Mouse (Mus musculus) NIH3T3 (cell line): ENCODE results near the gene Cdh8.
"Not testable (repeated sequence)": the region's sequence is repeated elsewhere in the genome, so short reads cannot be mapped to it uniquely, and the experiment has no call there.

Source experiments
- DNase-seq: peaks from one replicate; pipeline ENCODE4 v3.0.0-alpha.2; 2012; ENCODE audit warnings: low read depth

The Cdh8 gene

GRCm38 (mm10) chr8:99280375-99280774, 135.9 kb downstream of the Cdh8 start:
- DNase-seq = no peak

GRCm38 (mm10) chr8:99267133-99267532, 149.1 kb downstream of the Cdh8 start:
- DNase-seq = no peak

GRCm38 (mm10) chr8:99234372-99234771, 181.9 kb downstream of the Cdh8 start:
- no peak for DNase-seq

GRCm38 (mm10) chr8:99223697-99224096, 192.6 kb downstream of the Cdh8 start:
- DNase-seq = no peak

GRCm38 (mm10) chr8:99205194-99205593, 211.1 kb downstream of the Cdh8 start:
- no peak for DNase-seq

GRCm38 (mm10) chr8:99190643-99191042, 225.6 kb downstream of the Cdh8 start:
- DNase-seq = no peak

GRCm38 (mm10) chr8:99186879-99187278, 229.4 kb downstream of the Cdh8 start:
- no peak for DNase-seq

- DNase-seq = no peak
Observed at GRCm38 (mm10) chr8:99184186-99184585, 232.1 kb downstream of the Cdh8 start.

- no peak for DNase-seq
Observed at GRCm38 (mm10) chr8:99166966-99167365, 249.3 kb downstream of the Cdh8 start.

GRCm38 (mm10) chr8:99161633-99162032, 254.6 kb downstream of the Cdh8 start:
- DNase-seq = no peak

GRCm38 (mm10) chr8:99145436-99145835, 270.8 kb downstream of the Cdh8 start:
- no peak for DNase-seq

GRCm38 (mm10) chr8:99144761-99145160, 271.5 kb downstream of the Cdh8 start:
- not testable (repeated sequence) for DNase-seq

- no peak for DNase-seq
Observed at GRCm38 (mm10) chr8:99098453-99098852, 317.8 kb downstream of the Cdh8 start.

- no peak for DNase-seq
Observed at GRCm38 (mm10) chr8:99051344-99051743, 364.9 kb downstream of the Cdh8 start.

- DNase-seq = no peak
Observed at GRCm38 (mm10) chr8:99048664-99049363, 367.5 kb downstream of the Cdh8 start.

GRCm38 (mm10) chr8:99040423-99040822, 375.8 kb downstream of the Cdh8 start:
- no peak for DNase-seq

- DNase-seq = no peak
Observed at GRCm38 (mm10) chr8:99031060-99031459, 385.2 kb downstream of the Cdh8 start.
